Mouse (Mus musculus) cerebellum, postnatal 4 days (tissue): ENCODE results near the gene Atg2b.

Experiments used
- DNase-seq, 2 experiments: peaks; one replicate each; pipeline ENCODE4 v3.0.0; 2022; ENCODE audit warnings: low spot score in 2 of 2, mixed read lengths in 1 of 2

Gene Atg2b

GRCm38 (mm10) chr12:105683933-105684901 lies 794 bp downstream of the Atg2b start, which contains the start of gene Gskip:
Gene Gskip, plus strand, starts transcription at chr12:105684829.
- DNase-seq = peak in 1 of 2 experiments; percentile 29

DNA sequence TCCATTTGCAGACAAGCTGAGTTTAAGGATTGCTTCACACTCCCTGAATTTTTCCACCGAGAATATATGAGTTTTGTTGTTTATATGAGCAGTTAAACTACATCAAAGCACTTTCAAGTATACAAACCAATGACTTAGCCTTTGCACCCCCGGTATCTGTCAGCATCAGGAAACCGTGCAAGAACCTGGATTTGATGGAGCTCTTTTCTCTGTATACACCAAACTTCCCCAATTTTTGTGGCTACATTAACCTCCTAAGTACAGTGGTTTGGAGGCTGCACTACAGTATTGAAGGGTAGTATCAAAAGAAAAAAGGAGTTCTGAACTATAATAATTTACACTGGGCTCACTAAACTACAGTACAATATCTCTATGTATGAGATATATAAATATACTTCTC lies 6.2 kb downstream of the Atg2b start:
- DNase-seq = no peak

- no peak for DNase-seq
Observed at GRCm38 (mm10) chr12:105678211-105678610, 6.8 kb downstream of the Atg2b start.

GRCm38 (mm10) chr12:105676274-105676673 lies 8.7 kb downstream of the Atg2b start:
- no peak for DNase-seq

GRCm38 (mm10) chr12:105655850-105656249 lies 29.2 kb downstream of the Atg2b start:
- DNase-seq = no peak

- DNase-seq = no peak
Observed at GRCm38 (mm10) chr12:105642770-105643321, 42.2 kb downstream of the Atg2b start.

DNA sequence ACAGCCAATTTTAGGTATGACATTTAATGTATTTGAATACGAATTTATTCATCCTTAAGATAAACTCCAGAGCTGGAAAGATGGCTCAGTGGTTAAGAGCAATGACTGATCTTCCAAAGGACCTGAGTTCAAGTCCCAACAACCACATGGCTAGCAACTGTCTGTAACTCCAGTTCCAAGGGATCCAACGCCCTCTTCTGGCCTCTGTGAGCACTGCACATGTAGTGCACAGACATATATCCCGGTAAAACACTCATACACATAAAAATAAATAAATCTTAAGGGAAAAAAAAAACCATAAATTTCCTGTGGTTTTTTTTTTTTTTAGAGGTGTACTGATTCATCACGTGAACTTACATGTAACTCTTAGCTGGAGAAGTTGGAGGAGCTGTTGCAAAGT lies 47.5 kb downstream of the Atg2b start:
- no peak for DNase-seq

DNA sequence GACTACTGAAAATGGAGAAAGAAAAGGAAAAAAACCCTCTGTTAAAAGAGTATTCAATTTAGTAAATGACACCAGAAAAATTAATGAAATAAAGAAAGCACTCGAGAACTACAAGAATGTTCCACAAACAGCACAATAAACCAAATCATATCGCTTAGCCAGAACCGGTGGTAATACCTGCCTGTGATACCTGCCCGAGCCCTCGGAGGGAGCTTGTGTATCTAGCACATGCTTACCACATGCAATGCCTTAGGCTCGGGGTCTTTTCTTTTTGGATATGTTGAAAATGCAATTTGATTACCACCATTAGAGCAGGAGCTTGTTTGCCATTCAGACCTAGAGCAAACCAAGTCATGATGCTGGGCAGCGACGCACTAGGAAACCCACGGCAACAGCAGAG lies 48.5 kb downstream of the Atg2b start:
- no peak for DNase-seq

- DNase-seq = no peak
Observed at GRCm38 (mm10) chr12:105634374-105635067, 50.5 kb downstream of the Atg2b start.

DNA sequence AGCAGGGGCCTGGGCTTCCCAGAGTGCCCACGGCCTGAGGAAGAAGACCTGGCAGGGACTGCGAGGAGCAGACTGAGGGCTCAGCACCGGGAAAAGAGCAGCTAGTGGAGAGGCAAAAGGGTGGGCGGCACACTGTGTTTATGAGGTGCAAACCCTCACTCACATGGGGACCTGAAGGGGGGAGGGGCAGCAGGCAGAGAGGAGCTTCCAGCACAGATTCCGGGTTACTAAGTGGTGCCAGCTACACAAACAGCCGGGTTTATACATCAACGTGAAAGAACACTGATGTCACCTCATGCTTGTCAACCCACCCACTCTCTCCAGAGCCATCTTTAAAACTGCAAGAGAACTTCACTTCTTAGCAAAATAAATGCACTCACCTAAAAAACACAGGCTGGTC lies 59.2 kb downstream of the Atg2b start:
- DNase-seq = no peak

DNA sequence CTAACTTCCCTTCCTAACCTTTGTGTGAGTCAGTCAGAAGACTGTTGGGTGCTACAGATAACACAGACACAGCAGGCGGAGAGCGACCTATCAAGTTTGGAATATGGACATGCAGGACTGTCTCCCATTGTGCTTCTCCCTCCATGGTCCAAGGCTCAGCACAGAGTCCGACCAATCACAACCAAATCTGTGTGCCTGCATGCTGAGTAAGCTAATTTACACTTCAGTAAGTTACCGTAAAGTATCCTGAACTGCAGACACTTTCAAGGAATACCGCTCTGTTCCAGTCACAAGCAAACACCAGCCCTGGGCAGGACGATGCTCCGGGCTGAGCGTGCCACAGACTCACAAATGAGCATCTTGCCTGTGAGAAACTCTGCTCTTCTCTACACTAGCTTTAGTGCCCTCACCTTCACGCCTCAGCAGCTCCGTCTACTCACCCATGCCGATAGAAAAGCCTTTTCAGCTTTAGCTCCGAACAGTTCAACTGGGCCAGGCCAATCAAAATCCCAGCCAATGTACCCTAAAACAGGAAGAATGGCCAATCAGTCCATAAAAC lies 62.0 kb downstream of the Atg2b start:
- DNase-seq = no peak

GRCm38 (mm10) chr12:105622048-105622447 lies 63.0 kb downstream of the Atg2b start:
- DNase-seq = no peak

DNA sequence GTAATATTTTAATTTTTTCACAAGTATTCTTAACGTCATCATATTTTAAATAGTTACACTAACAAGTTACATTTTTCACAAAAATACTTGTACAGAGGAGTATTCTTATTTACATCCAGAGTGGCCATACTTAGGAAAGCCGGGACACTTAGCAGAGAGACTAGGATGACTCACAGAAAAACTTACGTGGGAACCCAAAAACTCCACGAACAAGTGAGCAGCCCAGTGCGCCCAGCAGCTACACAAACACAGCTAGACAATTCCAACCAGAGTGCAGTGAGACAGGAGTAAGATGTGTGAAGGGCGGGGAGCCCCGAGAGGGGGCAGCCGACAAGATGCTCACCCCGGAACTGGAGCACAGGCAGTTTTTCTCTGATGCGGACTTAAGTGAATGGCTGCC lies 71.5 kb downstream of the Atg2b start:
- no peak for DNase-seq

DNA sequence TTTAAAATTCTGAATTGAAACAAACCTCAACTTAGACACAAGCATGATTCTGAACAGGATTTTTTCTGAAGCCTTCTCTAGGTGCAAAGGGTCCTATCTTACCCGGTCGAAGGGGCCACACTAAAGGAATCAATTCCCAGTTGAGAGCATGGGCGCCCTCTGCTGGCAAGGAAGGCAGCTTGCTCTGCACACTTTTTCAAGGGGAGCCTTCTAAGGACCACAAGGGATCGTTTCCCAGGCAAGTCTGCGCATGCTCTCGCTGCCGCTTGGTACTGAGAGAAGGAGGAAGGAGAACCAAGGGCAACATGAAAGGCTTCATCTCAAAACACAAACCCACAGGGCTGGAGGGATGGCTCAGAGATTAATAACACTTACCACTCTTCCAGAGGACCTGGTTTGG lies 73.3 kb downstream of the Atg2b start:
- DNase-seq = peak; percentile 67 to 76

- DNase-seq = no peak
Observed at GRCm38 (mm10) chr12:105611045-105611444, 74.0 kb downstream of the Atg2b start.

DNA sequence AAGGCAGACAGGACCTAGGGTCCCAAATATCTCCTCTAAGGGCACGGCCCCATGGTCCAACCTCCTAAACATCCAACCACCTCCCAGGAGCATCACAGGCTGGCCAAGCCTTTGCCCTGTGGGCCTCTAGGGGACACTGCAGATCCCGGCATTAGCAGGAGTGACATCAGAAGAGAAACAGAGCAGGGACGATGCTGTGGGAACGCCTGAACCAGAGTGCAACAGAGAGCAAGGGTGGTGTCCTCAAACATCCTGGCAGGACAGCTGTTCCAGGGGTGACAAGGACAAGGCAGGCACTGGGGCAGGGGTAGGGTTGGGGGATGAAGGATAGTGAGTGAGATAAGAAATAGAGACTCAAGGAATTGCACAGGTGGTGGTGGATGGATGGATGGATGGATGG lies 78.1 kb downstream of the Atg2b start:
- no peak for DNase-seq

DNA sequence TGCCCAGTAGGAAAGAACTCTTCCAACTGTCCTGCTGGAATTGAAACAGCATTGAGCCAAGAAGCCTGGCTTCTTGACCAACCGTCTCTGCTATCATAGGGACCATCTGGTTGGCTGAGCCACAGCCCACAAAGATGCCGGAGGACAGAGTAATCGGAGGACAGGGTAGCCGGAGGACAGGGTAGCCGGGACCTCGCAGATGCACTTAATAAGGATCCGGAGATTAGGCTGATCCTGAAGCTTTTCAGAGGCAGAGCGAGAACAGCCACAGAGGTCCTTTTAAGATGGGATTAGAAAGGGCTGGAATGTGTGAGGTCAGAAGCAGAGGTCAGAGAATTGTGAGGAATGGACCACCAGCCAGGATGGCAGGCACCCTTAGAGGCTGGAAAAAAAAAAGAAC lies 79.8 kb downstream of the Atg2b start:
- DNase-seq = no peak

GRCm38 (mm10) chr12:105603904-105604303 lies 81.1 kb downstream of the Atg2b start:
- no peak for DNase-seq

DNA sequence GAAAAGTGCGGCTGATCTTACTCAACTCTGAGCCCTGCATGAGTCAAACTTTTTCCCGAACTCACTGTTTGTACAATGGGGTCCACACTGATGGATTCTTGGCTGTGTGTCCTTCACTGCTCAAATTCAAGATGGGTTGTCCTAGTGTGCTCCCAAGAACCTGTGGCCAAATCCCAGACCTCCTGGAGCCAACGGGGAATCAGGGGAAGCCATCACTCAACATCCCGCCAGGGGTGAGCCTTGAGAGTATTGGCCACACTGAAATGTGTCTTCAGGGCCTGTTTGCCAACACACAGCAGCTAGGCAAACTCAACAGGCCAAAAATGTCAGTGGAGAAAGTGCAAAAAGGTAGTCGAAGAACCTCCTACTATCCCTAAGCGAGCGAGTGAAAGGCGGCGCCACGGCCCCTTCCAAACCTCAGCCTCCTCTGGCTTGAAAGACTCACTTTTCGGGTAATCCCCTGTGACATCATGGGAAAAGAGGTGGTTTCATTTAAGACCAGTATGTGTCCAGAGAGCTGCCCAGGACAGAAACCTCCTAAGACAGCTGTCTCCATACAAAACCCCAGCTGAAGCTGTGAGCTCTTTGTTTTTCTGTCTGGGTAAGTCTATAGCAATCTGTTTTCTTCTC lies 82.3 kb downstream of the Atg2b start, which contains the start of gene Bdkrb1:
Gene Bdkrb1 (plus strand): TSS at position 505 of the 630 bp plus-strand sequence.
- DNase-seq = no peak

- peak in 1 of 2 experiments; percentile 51 for DNase-seq
Observed at GRCm38 (mm10) chr12:105601586-105601985, 83.4 kb downstream of the Atg2b start.

DNA sequence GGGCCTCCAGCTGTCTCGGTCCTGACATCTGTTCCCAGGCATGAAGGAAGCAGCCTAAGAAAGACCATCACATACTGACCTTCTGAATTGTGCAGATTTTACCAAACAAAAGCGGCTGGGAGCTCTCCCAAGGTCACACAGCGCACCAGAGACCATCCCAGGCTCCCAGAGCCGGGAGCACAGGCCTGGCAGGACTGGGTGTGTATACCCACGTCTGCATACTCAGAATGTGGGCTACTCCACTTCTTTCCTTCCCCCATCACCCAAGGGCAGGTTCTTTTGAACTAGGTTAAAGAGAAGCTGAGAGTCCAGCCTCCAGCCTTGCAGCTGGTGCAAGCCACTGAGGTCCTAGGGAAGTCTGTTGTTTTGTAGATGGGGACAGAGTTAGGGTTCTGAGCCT lies 85.9 kb downstream of the Atg2b start:
- no peak for DNase-seq

- DNase-seq = no peak
Observed at GRCm38 (mm10) chr12:105598503-105598902, 86.5 kb downstream of the Atg2b start.
